Mouse (Mus musculus) embryonic facial prominence, embryonic 11.5 days (tissue): ENCODE measurements around the gene Vwa3b. TPM values are rescaled to one million over a fixed set of nuclear protein-coding genes. Genes with fewer than 3 reads are reported as not detected.

Experiments used
- ATAC-seq: fragments of 200-750 bp; cut with Nextera tagmentation; replicated peaks from 2 replicates; pipeline ENCODE4 v1.8.0; 2017; ENCODE audit warnings: low read depth; ENCODE audit not compliant: insufficient number of reproducible peaks, low FRiP score, low TSS enrichment
- DNase-seq: peaks from one replicate; pipeline ENCODE4 v3.0.0-alpha.2; 2015; ENCODE audit warnings: low spot score
- H3K27ac ChIP-seq: fragments of 300-500 bp; sonication (generic); replicated peaks from 2 replicates; pipeline ENCODE4 v1.5.1; 2014; ENCODE audit warnings: mild to moderate bottlenecking, low read depth, low read length, control low read depth
- H3K27me3 ChIP-seq: fragments of 300-500 bp; sonication (generic); 2 replicates; pipeline ENCODE4 v1.6.1; 2014; ENCODE audit warnings: mild to moderate bottlenecking, low read length, moderate library complexity, mixed read lengths; ENCODE audit not compliant: control insufficient read depth, insufficient read depth
- H3K36me3 ChIP-seq: fragments of 300-500 bp; sonication (generic); replicated peaks from 2 replicates; pipeline ENCODE4 v1.6.1; 2014; ENCODE audit warnings: low read depth, mild to moderate bottlenecking, low read length, moderate library complexity, mixed read lengths; ENCODE audit not compliant: control insufficient read depth, insufficient read depth
- H3K4me1 ChIP-seq: fragments of 300-500 bp; sonication (generic); 2 replicates; pipeline ENCODE4 v1.6.1; 2014; ENCODE audit warnings: low read length, mixed read lengths; ENCODE audit not compliant: control insufficient read depth, insufficient read depth
- H3K4me2 ChIP-seq: fragments of 300-500 bp; sonication (generic); 2 replicates; pipeline ENCODE4 v1.6.1; 2014; ENCODE audit warnings: low read depth, mild to moderate bottlenecking, control low read depth, low read length, moderate library complexity
- H3K4me3 ChIP-seq: fragments of 300-500 bp; sonication (generic); 2 replicates; pipeline ENCODE4 v1.5.1; 2014; ENCODE audit warnings: low read depth, low read length, control low read depth
- H3K9ac ChIP-seq: fragments of 300-500 bp; sonication (generic); replicated peaks from 2 replicates; pipeline ENCODE4 v1.6.1; 2014; ENCODE audit warnings: mild to moderate bottlenecking, control low read depth, low read length
- H3K9me3 ChIP-seq: fragments of 300-500 bp; sonication (generic); replicated peaks from 2 replicates; pipeline ENCODE4 v1.6.1; 2016; ENCODE audit warnings: mild to moderate bottlenecking, low read length, inconsistent platforms, mixed read lengths; ENCODE audit not compliant: control insufficient read depth
- WGBS: fragments of 180-500 bp; shearing (Covaris S2); extraction: QIAGEN DNeasy Blood & Tissue Kit; methylation state at CpG from one replicate; pipeline ENCODE4 v1.1.7; 2014; 5-methylcytosine and 5-hydroxymethylcytosine counted together
- polyA plus RNA-seq: library from polyadenylated mRNA; unstranded; fragments of >200 nt; fragmentation: Nextera tagmentation; extraction: Ambion mirVana; gene quantifications from 2 replicates; pipeline ENCODE4 v1.2.1, GENCODE M21; 2014

The Vwa3b gene
- polyA plus RNA-seq, 1 experiment from 2014 or later, result 1.7 TPM

GRCm38 (mm10) chr1:37077955-37078549, 51.7 kb downstream of the Vwa3b start:
- no peaks in the 10 kb centered on the region for H3K9me3 ChIP-seq
- no peak overlapping the region for H3K9ac ChIP-seq
- H3K4me3 ChIP-seq, result no peak overlapping the region
- DNase-seq (no peak), ATAC-seq (no peak)
- 78% methylated on average over 14 of the region's 14 CpGs for WGBS
- H3K27me3 ChIP-seq, result no peaks in the 10 kb centered on the region
- no peaks in the 10 kb centered on the region for H3K4me1 ChIP-seq
- no peak overlapping the region for H3K4me2 ChIP-seq
- no peak overlapping the region for H3K27ac ChIP-seq
- H3K36me3 ChIP-seq, result no peaks in the 10 kb centered on the region

- H3K9ac ChIP-seq, result no peak overlapping the region
- no peak for DNase-seq
- H3K4me3 ChIP-seq, result no peak overlapping the region
- no peaks in the 10 kb centered on the region for H3K4me1 ChIP-seq
- no peaks in the 10 kb centered on the region for H3K36me3 ChIP-seq
- H3K27ac ChIP-seq, result no peak overlapping the region
- no peak for ATAC-seq
- H3K4me2 ChIP-seq, result no peak overlapping the region
- H3K9me3 ChIP-seq, result no peaks in the 10 kb centered on the region
- WGBS, result 80% methylated on average over 4 of the region's 4 CpGs
- no peaks in the 10 kb centered on the region for H3K27me3 ChIP-seq
These were observed 54.0 kb downstream of the Vwa3b start for GRCm38 (mm10) chr1:37080442-37080841.

GRCm38 (mm10) chr1:37081376-37082214, 55.2 kb downstream of the Vwa3b start:
- no peaks in the 10 kb centered on the region for H3K36me3 ChIP-seq
- no peaks in the 10 kb centered on the region for H3K9me3 ChIP-seq
- no peak overlapping the region for H3K9ac ChIP-seq
- no peak overlapping the region for H3K4me2 ChIP-seq
- 74% methylated on average over 12 of the region's 12 CpGs for WGBS
- 0 out of 2 replicates have a peak, but pooled peaks have one; percentile 33 for ATAC-seq
- no peak overlapping the region for H3K27ac ChIP-seq
- DNase-seq, result no peak
- H3K27me3 ChIP-seq, result no peaks in the 10 kb centered on the region
- H3K4me3 ChIP-seq, result no peak overlapping the region
- H3K4me1 ChIP-seq, result no peaks in the 10 kb centered on the region

GRCm38 (mm10) chr1:37082215-37082464, 55.7 kb downstream of the Vwa3b start:
- no peaks in the 10 kb centered on the region for H3K27me3 ChIP-seq
- no peak overlapping the region for H3K27ac ChIP-seq

GRCm38 (mm10) chr1:37084075-37084474, 57.7 kb downstream of the Vwa3b start:
- WGBS, result 48% methylated on average over 2 of the region's 2 CpGs
- DNase-seq, result no peak
- ATAC-seq, result no peak
- Histone ChIP-seq H3K9me3 (no peaks in the 10 kb centered on the region), H3K4me1 (no peaks in the 10 kb centered on the region; the same call in 1 of the 2 replicates), H3K9ac (no peak overlapping the region), H3K4me2 (no peak overlapping the region), H3K27ac (no peak overlapping the region), H3K4me3 (no peak overlapping the region), H3K27me3 (no peaks in the 10 kb centered on the region), H3K36me3 (no peaks in the 10 kb centered on the region)

More at GRCm38 (mm10) chr1:37082215-37082464, 55.7 kb downstream of the Vwa3b start:
- no peaks in the 10 kb centered on the region for H3K9me3 ChIP-seq
- H3K4me3 ChIP-seq, result no peak overlapping the region
- no peak overlapping the region for H3K4me2 ChIP-seq
- no peaks in the 10 kb centered on the region for H3K36me3 ChIP-seq
- WGBS, result 86% methylated on average over 2 of the region's 2 CpGs
- DNase-seq, result no peak
- ATAC-seq, result no peak
- no peak overlapping the region for H3K9ac ChIP-seq
- no peaks in the 10 kb centered on the region for H3K4me1 ChIP-seq

- Histone ChIP-seq H3K27me3 (no peaks in the 10 kb centered on the region), H3K27ac (no peak overlapping the region), H3K4me1 (no peaks in the 10 kb centered on the region; the same call in 1 of the 2 replicates), H3K36me3 (no peaks in the 10 kb centered on the region), H3K9me3 (no peaks in the 10 kb centered on the region), H3K4me3 (no peak overlapping the region), H3K9ac (no peak overlapping the region), H3K4me2 (no peak overlapping the region)
- DNase-seq, result no peak
- ATAC-seq, result no peak
- 62% methylated on average over 7 of the region's 7 CpGs for WGBS
These were observed 58.8 kb downstream of the Vwa3b start for GRCm38 (mm10) chr1:37085171-37085570.

GRCm38 (mm10) chr1:37089191-37089590, 62.8 kb downstream of the Vwa3b start:
- DNase-seq, result no peak
- H3K36me3 ChIP-seq, result no peaks in the 10 kb centered on the region
- whole genome bisulfite sequencing, result 77% methylated on average over 5 of the region's 5 CpGs
- H3K27ac ChIP-seq, result no peak overlapping the region
- H3K4me3 ChIP-seq, result no peak overlapping the region
- H3K27me3 ChIP-seq, result no peaks in the 10 kb centered on the region
- ATAC-seq, result no peak
- no peak overlapping the region for H3K4me2 ChIP-seq
- no peaks in the 10 kb centered on the region for H3K9me3 ChIP-seq
- no peaks in the 10 kb centered on the region; the same call in 1 of the 2 replicates for H3K4me1 ChIP-seq
- no peak overlapping the region for H3K9ac ChIP-seq

- no peak for ATAC-seq
- no peak overlapping the region for H3K27ac ChIP-seq
These were observed 71.1 kb downstream of the Vwa3b start for GRCm38 (mm10) chr1:37097382-37098093.

More at GRCm38 (mm10) chr1:37097382-37098093, 71.1 kb downstream of the Vwa3b start:
- Histone ChIP-seq H3K4me1 (no peaks in the 10 kb centered on the region), H3K9me3 (no peaks in the 10 kb centered on the region), H3K4me2 (no peak overlapping the region), H3K27me3 (no peaks in the 10 kb centered on the region), H3K36me3 (no peaks in the 10 kb centered on the region), H3K9ac (no peak overlapping the region), H3K4me3 (no peak overlapping the region)
- peak; percentile 24 for DNase-seq
- 49% methylated on average over 17 of the region's 17 CpGs for WGBS
